Mouse (Mus musculus) liver, adult (tissue): ENCODE data around the gene Clmp.

ENCODE experiments used
- GATA4 ChIP-seq: IDR thresholded peaks from 2 replicates; pipeline ENCODE4 v1.6.1; 2014; ENCODE audit warnings: mild to moderate bottlenecking, low read length; ENCODE audit not compliant: insufficient replicate concordance

The Clmp gene

DNA sequence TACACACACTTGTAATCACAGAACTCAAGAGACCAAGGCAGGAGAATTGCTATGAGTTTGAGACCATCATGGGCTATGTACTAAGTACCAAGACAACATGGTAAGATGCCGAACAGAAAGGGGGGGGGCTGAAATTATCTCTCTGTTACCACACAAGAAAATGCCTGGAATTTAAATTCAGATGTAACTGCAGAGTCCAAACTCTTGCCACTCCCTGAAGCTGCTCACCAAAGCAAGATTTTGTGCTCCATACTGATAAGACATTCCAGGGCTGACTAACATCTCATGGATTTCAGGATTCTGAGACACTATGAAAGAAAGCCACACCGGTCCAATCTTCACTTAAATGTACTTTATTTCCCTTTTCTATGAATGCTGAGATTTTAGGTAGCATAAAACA lies 109.8 kb downstream of the Clmp start:
- TF ChIP-seq GATA4: no peak

DNA sequence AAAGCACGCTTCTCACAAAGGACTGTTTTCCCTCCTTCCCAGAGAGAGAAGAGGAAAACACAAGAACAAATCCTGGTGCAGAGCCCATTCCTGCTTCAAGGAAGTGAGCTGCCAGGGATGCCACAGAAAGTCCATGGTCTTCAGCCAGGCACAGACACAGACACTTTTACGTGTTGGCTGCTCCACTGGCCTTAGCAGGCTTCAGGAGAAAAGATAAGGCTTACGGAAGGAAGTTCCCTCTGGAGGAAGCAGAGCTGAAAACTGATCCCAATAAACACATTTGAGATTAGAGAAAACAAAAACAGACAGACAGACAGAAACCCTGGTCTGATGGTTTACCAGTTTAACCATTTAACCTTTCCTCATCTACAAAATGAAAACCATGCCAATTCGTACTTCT lies 110.3 kb downstream of the Clmp start:
- TF ChIP-seq GATA4: peak; percentile 66; the same call in 1 of the 2 replicates

DNA sequence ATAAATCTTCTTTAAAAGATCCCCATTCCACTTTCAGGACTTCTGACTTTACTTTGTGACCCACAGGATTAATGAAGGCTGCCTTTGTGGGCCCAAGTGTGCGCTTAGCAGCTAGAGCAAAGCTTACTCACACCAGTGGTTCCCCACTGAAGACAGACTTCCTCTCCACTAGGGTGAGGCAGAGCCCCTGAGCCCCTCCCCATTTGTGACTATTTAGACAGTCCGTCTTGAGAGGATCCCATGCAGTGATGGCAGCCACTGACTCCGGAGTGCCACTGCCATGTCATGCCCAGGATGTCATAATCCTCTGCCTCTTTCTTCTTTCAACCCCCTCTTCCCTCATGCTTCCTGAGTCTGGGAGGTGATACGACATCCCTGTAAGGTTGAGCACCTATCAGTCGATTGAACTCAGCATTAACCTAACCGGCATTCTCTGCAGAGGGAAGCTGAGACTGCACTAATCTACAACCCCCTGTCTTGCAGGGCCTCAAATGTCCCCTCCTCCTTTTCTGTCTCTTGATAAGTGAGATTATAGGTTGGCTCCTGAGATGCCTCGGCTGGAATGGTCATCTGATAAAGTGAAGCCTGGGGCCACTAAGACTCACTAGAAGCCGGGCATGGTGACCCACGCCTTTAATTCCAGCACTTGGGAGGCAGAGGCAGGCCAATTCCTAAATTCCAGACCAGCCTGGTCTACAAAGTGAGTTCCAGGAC lies 112.6 kb downstream of the Clmp start:
- TF ChIP-seq GATA4: no peak

DNA sequence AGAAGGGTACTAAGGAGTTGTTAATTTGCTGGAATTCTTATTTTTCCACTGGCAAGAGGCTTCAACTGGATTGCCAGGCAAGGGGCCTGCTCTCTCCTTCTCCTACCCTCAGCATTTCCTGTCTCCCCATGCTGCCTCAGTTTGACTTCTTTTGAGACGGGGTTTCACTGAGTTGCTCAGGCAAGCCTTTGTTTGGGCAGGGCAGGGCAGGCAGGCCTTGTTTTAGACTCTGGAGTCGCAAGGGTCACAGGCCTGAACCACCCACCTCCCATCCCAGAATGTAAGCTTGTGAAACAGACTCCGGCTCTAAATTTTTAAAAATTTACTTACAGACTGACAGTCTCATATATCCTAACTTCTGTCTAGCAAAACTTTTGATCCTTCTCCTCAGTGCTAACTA lies 113.3 kb downstream of the Clmp start:
- no peak for TF ChIP-seq GATA4

DNA sequence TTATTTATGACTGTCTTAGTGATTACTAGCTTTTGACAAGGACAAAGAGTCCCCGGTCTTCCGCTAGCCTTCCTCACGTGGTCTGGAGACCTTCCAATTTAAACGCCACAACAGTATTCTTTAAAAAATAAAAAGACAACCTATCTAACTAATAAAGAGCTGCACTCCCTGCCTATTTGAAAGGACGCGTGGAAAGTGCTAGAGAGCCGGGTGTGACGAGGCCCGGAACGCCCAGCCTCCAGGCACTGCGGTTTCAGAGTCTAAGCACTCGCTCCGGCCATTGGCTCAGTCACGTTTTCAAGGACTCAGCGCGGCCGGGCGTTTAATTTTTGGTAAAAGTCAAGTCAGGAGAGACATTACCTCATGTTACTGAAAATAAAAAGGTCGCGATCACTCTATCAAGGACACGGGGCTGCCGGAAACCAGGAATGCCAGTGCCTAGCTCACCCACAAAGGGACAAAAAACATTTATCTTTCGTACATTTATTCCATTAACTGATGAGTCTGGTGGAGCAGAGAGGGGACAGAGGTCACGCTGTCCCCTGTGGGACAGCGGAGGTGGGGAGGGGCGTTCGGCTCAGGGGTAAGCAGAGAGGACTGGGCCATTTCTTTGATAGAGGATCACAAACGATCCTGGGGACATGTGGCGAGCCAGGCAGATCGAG lies 114.2 kb downstream of the Clmp start:
- peak; percentile 32; the same call in 1 of the 2 replicates for TF ChIP-seq GATA4

DNA sequence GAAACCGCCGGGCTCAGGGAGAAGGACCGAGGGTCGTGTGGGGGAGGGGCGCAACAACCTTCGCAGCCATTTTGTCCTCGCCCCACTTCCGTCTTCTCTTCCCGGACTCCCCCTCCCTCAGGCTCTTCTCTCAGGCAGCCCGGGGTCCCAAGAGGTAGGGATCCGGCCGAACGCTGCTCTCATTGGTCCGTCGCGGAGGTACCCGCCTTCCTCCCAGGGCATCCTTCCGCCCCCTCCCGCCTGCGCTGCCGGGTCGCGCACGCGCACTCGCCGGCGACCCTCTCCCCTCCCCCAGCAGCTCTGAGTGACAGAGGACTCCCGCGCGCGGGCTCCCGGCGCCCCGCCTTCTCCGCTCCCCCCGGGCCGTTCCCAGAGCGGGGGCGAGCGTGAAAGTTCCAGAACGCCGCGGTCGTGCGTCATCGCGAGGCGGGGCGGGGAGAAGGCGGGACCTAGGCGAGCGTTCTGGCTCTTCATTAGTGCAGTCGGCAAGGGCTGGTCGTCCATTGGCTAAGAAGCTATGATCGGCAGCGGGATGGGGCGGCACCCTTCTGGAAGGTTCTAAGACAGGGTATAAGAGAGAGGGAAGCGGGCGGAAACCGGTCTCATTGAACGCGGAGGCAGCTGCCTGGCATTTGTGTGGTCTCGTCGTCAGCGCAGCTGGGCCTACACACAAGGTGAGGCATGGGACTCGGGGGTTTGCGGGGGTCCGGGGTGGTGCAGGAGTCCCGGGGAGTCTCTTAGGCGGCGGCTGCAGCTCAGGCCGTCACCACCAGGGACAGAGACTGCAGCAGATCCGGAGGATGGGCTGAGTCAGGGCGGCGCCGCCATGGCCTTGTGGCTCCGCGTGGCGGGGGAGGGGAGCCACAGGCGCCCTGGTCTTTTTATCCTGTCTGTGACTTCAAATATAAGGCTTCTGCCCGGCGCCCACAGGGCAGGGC lies 115.2 kb downstream of the Clmp start, which contains the start of gene Hspa8:
TSS of gene Hspa8 (plus strand) at position 310 of the 938 bp plus-strand sequence.
- no peak for TF ChIP-seq GATA4

DNA sequence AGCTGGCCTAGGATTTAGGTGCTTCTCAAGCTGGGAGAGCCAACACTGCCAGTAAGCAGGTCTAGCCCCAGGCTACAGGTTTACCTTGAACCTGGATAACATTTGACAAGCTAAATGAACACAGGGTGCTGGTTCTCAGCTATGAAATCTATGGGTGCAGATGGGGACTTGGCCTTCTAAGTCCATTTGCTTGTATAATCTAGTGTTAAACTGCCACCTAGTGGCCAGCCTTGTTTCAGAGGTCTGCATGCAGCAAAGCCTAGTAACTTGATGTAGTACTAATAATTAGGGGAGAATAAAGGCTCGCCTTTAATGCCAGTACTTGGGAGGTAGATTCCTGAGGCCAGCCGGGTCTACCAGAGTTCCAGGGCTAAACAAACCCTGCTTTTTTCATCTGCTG lies 119.5 kb downstream of the Clmp start:
- no peak for TF ChIP-seq GATA4

DNA sequence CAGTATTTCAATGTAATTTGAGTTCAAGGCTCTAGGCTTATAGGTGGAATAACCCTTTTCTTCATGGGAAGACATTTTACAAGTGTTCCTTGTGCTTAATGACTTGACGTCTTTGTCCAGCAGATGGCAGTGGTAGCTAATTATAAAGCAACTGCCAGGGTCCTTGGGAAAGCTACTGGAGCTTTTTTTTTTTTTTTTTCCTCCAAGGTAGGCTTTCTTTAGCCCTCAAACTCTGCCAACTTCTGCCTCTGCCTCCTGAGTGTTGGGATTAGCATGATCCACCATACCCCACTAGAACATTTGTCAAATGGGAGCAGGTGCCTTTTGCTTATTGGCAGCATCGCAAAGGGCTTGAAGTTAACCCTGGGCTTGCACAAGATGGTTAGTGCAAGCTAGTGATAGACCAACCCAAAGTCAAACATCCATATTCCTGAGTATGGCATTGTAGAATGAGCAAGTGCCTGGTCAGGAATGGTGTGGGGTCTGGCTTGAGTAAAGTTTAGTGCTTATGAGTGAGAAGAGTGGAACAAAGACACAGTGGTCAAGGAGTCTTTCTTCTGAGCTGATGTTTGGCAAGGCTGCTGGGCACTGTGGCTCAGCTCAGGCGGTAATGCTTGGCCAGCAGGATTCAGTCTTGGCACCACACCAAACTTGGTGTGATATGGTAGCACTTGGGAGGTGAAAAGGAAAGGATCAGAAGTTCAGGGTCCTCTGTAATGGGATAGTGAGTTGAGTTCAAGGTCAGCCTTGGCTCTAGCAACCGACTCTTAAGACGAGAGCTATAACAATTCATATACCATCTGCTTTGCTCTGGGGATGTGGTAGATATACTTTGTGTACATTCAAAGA lies 120.9 kb downstream of the Clmp start:
- no peak for TF ChIP-seq GATA4

DNA sequence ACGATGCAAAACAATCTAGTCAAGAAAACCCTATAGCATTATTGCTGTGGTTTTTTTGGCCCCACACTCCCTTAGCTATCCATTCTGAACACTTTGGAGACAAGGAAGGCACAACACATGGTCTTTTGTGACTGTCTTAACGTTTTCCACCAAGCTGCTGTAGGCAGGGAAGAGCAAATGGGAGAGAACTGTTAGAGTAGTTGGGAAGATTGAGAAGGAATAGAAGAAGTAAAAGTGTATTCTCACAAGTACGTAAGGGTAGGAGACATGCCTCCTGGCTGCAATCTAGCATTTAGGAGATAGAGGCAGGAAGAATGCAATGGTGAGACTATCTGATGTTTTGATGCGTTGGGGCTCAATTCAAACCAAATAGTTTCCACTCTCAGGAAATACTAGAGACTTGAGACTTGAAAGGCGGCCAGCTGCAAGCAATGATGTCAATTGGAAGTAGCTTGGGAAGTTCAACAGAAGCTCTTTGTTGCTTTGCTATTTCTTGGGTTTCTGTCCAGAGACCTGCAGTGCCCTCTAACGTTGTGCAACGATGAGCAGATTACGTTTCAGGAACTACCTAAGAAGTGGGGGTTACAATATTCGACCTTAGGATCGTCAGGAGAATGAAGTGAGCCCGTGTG lies 121.6 kb downstream of the Clmp start:
- TF ChIP-seq GATA4: peak; percentile 32; the same call in 1 of the 2 replicates

DNA sequence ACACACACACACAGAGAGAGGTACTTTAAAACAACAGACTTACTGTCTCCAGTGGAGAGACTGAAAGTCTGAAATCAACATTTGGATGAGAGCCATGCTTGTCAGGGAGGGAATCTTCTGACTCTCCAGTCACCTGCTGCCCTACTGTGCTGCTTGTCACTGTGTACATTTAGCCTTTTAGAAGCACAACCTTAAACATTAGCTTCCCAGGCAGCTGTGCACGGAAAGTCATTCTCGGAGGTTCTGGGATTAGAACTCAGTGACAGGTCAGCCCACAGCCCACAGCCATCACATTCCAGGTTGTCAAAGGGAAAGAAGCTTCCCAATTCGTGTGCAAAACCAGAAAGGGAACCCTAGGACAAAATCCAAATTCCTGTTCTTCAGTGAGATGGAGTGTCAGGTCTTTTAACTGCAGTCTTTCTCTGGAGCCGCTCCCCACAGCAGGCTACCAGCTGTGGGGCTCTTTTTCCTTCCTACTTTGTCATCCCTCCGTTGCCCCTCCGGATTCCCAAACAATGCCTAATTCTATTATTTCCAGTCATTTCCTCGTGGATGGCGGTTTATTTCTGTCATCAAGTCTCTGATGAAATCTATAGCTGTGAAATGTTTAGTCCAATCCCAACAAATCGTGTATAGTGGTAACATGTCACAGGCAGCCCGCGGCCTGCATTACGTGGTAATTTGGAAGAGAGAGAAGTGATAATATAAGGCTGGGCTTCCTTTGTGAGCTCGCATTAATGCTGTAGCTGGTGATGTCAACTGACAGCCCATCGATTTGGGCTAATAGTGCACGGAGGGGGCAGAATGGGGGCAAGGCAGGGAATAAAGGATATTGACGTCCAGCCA lies 122.5 kb downstream of the Clmp start:
- TF ChIP-seq GATA4: no peak

DNA sequence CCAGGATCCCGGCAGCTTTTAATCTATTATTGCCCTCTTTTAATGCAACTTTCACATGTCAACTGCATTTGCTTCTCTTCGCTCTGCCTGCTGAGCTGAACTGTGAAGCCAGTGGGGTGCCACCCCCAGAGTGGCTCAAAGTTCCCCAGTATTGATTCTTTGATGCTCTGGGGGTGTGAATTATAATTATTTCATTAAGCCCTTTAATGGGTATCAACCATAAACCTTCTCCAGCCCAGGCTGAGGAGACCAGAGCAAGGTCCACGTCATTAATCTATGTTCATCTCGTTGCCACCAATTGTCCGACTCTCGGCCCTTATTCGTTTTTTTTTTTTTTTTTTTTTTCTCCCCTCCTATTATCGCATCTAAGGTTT lies 123.1 kb downstream of the Clmp start:
- no peak for TF ChIP-seq GATA4

DNA sequence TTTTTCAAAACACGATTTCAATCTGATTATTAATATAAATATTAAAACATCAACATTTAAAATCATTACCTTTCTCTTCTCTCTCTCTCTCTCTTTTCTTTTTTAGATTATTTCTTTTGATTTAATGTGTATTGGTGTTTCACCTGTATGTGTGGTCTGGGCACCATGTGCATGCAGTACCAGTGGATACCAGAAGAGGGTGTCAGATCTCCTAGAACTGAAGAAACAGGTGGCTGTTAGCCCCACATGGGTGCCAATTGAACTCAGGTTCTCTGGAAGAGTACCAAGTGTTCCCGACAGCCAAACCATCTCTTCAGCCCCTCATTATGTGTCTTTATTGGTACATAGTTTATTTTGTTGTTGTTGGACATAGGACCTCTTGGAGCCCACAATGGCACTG lies 126.1 kb downstream of the Clmp start:
- no peak for TF ChIP-seq GATA4

DNA sequence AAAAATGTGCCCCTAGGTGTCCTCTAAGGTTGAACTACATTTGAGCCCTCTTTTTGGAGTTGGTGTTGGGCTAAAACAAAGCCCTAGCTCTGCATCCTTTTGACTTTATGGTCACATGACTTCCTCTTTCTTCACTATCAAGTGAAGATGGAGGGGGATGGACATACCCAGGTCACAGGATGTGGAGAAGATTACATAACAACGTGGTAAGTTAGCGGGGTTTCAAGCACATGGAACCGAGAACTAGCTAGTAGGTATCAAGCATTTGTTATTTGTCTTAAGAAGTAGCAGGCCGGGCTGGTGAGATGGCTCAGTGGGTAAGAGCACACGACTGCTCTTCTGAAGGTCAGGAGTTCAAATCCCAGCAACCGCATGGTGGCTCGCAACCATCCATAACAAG lies 128.3 kb downstream of the Clmp start:
- no peak for TF ChIP-seq GATA4
